Mouse (Mus musculus) heart, embryonic 14.5 days (tissue): ENCODE results near the gene Saa4. TPM values are rescaled to one million over a fixed set of nuclear protein-coding genes. Genes with fewer than 3 reads are reported as not detected.
"Not testable (repeated sequence)": the region's sequence is repeated elsewhere in the genome, so short reads cannot be mapped to it uniquely, and the experiment has no call there.

ENCODE experiments used
- ATAC-seq: fragments of 200-750 bp; cut with Nextera tagmentation; 2 replicates; pipeline ENCODE4 v1.8.0; 2017; ENCODE audit warnings: low read depth, moderate TSS enrichment; ENCODE audit not compliant: insufficient number of reproducible peaks, insufficient read depth, low FRiP score
- H3K27ac ChIP-seq, 2 experiments: fragments of 200-500 bp in 1 of 2; fragments of 300-500 bp in 1 of 2; sonication (generic) in 1 of 2; replicated peaks in 1 of 2; 2 replicates each; pipeline ENCODE4 v1.5.1; 2012 to 2014; ENCODE audit warnings: low read depth in 2 of 2, low read length in 2 of 2, control low read depth in 1 of 2, mild to moderate bottlenecking in 1 of 2, mixed read lengths in 1 of 2; ENCODE audit not compliant: control insufficient read depth in 1 of 2, insufficient read depth in 1 of 2
- H3K27me3 ChIP-seq: fragments of 300-500 bp; sonication (generic); 2 replicates; pipeline ENCODE4 v1.6.1; 2014; ENCODE audit warnings: mild to moderate bottlenecking, low read length, control low read depth; ENCODE audit not compliant: control insufficient read depth, insufficient read depth
- H3K36me3 ChIP-seq: fragments of 300-500 bp; sonication (generic); 2 replicates; pipeline ENCODE4 v1.6.1; 2014; ENCODE audit warnings: mild to moderate bottlenecking, control low read depth, low read length, mixed read lengths; ENCODE audit not compliant: control insufficient read depth, insufficient read depth
- H3K4me1 ChIP-seq, 2 experiments: fragments of 200-500 bp in 1 of 2; fragments of 300-500 bp in 1 of 2; sonication (generic) in 1 of 2; 2 replicates each; pipeline ENCODE4 v1.6.1; 2012 to 2014; ENCODE audit warnings: low read length in 2 of 2, control low read depth in 1 of 2, mixed read lengths in 1 of 2; ENCODE audit not compliant: control insufficient read depth in 2 of 2, insufficient read depth in 2 of 2
- H3K4me2 ChIP-seq: fragments of 300-500 bp; sonication (generic); 2 replicates; pipeline ENCODE4 v1.6.1; 2014; ENCODE audit warnings: mild to moderate bottlenecking, low read length
- H3K4me3 ChIP-seq, 2 experiments: fragments of 200-500 bp in 1 of 2; fragments of 300-500 bp in 1 of 2; sonication (generic) in 1 of 2; 2 replicates each; pipeline ENCODE4 v1.5.1; 2012 to 2014; ENCODE audit warnings: low read length in 2 of 2, mild to moderate bottlenecking in 2 of 2, control low read depth in 1 of 2, low read depth in 1 of 2, moderate library complexity in 1 of 2; ENCODE audit not compliant: control insufficient read depth in 1 of 2, insufficient read depth in 1 of 2
- H3K9ac ChIP-seq: fragments of 300-500 bp; sonication (generic); 2 replicates; pipeline ENCODE4 v1.6.1; 2014; ENCODE audit warnings: mild to moderate bottlenecking, low read length
- H3K9me3 ChIP-seq: fragments of 300-500 bp; sonication (generic); 2 replicates; pipeline ENCODE4 v1.6.1; 2016; ENCODE audit warnings: low read length, control low read depth; ENCODE audit not compliant: control insufficient read depth
- WGBS: fragments of 180-500 bp; shearing (Covaris S2); extraction: QIAGEN DNeasy Blood & Tissue Kit; methylation state at CpG from one replicate; pipeline ENCODE4 v1.1.7; 2014; 5-methylcytosine and 5-hydroxymethylcytosine counted together
- polyA plus RNA-seq: library from polyadenylated mRNA; unstranded; fragments of >200 nt; fragmentation: Nextera tagmentation; extraction: Ambion mirVana; gene quantifications from 2 replicates; pipeline ENCODE4 v1.2.1, GENCODE M21; 2014

Saa4 gene
- polyA plus RNA-seq, 1 experiment from 2014 or later, result not detected

DNA sequence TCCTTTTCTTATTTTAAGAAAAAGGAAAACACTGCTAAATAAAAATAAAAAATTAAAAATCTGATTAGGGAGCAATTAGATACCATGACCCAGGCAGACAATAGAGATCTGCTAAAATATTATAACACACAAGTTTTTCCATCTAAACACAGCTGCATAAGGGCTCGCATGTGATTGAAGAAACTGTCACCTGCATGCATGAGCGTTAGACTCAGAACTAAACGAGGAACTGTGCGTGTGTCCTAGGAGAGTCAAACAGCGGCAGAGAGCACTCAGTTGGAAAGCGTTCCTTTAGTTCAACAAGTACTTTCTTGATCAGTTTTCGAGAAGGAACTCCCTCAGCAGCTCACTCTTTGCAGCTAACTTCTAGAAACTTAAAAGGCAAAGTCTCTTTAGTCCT is 53.4 kb downstream of the Saa4 start:
- H3K9me3 ChIP-seq, H3K36me3 ChIP-seq, H3K4me3 ChIP-seq, H3K4me1 ChIP-seq, ATAC-seq, H3K9ac ChIP-seq, H3K4me2 ChIP-seq, H3K27me3 ChIP-seq, H3K27ac ChIP-seq: not testable (repeated sequence)
- WGBS, result 76% methylated on average over 7 of the region's 7 CpGs

- H3K4me3 ChIP-seq, result no peak overlapping the region
- no peak overlapping the region for H3K9ac ChIP-seq
- H3K27ac ChIP-seq, result no peak overlapping the region
- no peak for ATAC-seq
- H3K4me2 ChIP-seq, result no peak overlapping the region
- no peaks in the 10 kb centered on the region for H3K36me3 ChIP-seq
- H3K4me1 ChIP-seq, result no peaks in the 10 kb centered on the region
- H3K9me3 ChIP-seq, result no peaks in the 10 kb centered on the region
- H3K27me3 ChIP-seq, result no peaks in the 10 kb centered on the region
- WGBS, result 80% methylated on average over 3 of the region's 3 CpGs
These were observed 54.0 kb downstream of the Saa4 start for GRCm38 (mm10) chr7:46678417-46678816.

Other genes with a start within 250 kb of the Saa4 start
- gene Sergef, start 92.8 kb downstream of the Saa4 start, polyA plus RNA-seq, result 10.5 and 10.7 TPM in 2 replicates
- 0.12 and 0.65 TPM in 2 replicates for gene Tph1, start 60.1 kb downstream of the Saa4 start, polyA plus RNA-seq
- gene Saal1, start 21.9 kb downstream of the Saa4 start, polyA plus RNA-seq, result 14.2 and 15.3 TPM in 2 replicates
- not detected in 2 replicates for gene Saa3, start 16.9 kb downstream of the Saa4 start, polyA plus RNA-seq
- gene Saa1, start 10.4 kb upstream of the Saa4 start, polyA plus RNA-seq, result not detected in 2 replicates
- gene Saa2, start 19.2 kb upstream of the Saa4 start, polyA plus RNA-seq, result not detected in 2 replicates
- gene Hps5, start 63.5 kb upstream of the Saa4 start, polyA plus RNA-seq, result 10.0 and 11.3 TPM in 2 replicates
- gene Gtf2h1, start 63.5 kb upstream of the Saa4 start, polyA plus RNA-seq, result 27.9 and 29.8 TPM in 2 replicates
- gene Ldha, start 108.9 kb upstream of the Saa4 start, polyA plus RNA-seq, result 3,024 and 3,145 TPM in 2 replicates
- not detected in 2 replicates for gene Ldhc, start 128.6 kb upstream of the Saa4 start, polyA plus RNA-seq
- 179 and 201 TPM in 2 replicates for gene Tsg101, start 187.4 kb upstream of the Saa4 start, polyA plus RNA-seq
- gene Uevld, start 225.9 kb upstream of the Saa4 start, polyA plus RNA-seq, result 9.8 TPM in 2 replicates